Mouse (Mus musculus) cerebellum, adult 11 months (tissue): ENCODE measurements around the gene Plekhm3.
A peak's percentile ranks its signal among the peaks of the same experiment; 100 is the strongest.

Source experiments
- DNase-seq: peaks from one replicate; pipeline ENCODE4 v3.0.0; 2022

Gene Plekhm3

DNA sequence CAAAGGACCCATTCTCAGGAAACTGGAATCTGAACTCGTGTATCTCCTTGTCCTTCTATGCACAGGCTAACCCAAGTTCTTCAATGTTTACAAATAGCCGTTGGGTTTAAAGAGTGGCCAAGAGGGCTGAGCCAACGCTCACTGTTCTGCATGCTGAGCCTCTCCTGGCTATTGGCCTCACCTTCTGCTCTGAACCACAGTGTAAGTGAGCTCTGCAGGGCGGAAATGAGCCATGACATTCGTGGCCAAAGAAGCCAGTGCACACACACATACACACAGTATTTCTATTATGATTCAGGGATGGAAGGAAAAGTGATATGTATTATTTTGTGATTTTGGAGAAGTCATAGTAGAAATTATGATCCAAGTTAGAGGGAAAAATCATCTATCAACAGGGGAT is 138.9 kb downstream of the Plekhm3 start:
- peak; percentile 54 for DNase-seq

DNA sequence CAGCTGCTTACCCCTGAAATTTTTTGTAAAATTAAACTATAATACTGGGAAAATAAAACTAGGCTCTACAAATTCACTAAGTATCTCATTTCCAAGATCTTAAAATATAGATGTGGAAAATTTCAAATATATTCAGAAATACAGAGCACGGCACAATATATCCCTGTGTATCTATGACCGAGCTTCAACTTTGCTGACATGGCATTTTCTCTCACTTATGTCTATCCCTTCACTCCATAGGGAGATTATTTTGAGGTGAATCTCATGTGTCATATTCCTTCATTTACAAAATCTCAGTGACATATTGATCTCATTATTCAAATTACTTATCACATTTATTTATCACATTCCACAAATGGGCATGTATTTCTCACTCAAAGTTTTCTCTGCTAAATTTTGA is 143.4 kb downstream of the Plekhm3 start:
- DNase-seq = no peak

DNA sequence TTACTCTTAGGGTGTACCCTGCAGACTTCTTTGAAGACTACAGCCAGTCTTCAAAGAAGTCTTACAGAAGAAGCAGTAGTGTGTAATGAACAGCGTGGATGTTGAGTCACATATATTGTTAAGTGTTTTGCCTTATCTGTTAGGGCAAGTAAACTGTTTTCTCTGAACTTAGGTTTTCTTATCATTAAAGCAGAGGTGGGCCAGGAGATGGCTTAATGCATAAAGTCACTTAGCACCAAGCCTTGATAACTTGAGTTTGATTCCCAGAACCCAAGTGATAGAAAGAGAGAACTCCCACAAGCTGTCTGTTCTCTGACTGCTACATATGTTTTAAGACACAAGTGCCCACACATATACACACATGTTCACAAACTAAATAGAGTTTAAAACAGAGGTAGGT is 144.7 kb downstream of the Plekhm3 start:
- DNase-seq = no peak

DNA sequence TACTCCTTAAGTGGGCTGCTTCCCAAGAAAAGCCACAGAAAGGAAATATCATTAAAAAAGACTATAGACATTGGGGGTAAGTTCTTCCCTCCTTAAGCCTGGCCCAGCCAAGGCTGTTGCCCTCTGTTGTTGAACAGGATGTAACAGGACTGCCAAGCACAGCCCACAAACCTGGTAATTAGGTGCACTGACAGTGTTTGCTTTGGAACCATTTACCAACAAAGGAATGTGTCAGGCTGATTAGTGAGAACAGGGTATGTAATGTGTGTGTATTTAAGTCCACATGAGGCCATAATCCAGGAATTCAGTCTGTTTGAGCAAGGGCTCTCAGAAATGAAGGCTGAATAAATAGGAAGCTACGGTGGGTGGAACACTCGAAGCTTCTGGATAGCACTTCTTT is 147.5 kb downstream of the Plekhm3 start:
- DNase-seq = no peak

DNA sequence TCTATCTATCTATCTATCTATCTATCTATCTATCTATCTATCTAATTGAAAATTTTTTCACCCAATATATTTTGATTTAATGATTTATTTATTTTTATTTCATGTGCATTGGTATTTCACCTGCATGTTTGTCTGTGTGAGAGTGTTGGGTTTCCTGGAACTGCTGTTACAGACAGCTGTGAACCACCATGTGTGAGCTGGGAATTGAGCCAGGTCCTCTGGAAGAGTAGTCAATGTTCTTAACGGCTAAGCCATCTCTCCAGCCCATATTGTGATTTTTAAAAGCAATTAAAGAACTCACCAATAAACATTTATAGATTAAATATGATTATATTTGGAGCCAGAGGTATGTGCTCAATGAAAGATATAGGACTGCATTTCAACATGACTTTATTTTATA is 148.9 kb downstream of the Plekhm3 start:
- DNase-seq = no peak

DNA sequence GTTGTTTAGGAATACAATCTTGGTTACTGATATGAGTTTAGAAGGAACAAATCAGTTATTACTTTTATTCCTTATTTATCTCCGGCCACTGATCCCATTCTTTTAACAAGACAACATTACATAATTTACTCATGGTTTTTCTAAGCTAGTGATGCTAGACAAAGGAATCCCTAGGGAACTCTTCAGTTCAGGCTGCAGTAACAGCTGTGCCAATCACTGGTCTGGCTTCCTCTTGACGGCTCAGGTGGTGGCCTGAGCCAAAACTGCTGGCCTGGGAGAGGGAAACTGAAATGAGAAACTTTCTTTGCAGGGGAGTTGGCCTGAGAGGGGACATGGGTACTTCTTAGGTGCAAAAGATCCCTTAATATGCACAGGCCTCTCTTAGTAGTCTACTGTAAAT is 151.4 kb downstream of the Plekhm3 start:
- no peak for DNase-seq

DNA sequence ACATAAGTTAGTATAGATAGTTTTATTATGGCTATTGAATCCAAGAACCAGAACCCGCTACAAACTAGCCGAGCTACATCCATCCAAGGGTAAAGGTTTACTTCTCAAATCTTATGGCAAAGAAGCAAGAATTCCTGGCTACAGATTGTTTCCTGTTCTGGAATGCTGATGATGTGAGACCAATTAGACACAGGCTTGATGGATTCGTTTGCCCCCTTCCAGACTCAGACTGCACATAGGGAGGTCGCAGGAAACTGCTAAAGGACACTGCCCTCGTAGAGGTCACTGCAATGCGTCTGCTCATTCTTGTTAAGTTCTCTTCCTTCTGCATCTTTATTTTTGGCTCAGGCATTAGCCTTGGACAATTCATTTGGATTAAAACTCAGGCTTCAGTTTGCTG is 154.0 kb downstream of the Plekhm3 start:
- DNase-seq = no peak

DNA sequence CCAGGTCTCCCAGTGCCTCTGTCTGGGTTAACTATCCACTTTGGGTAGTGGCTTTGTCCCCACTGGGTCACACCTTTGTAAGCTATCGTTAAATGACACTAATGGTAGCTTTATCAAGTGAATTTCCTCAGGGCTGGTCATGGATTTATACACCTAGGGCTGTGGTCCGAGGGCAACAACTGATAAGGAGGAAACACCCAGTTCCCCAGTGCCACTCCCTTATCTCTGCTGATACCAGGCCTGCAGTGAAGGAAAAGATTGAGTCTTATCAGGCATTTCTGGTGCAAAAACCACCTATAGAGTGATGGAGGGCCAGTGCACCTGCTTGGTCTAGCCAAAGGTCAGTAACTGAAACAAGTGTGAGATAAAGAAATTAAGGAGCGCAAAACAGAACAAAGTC is 159.0 kb downstream of the Plekhm3 start:
- no peak for DNase-seq

DNA sequence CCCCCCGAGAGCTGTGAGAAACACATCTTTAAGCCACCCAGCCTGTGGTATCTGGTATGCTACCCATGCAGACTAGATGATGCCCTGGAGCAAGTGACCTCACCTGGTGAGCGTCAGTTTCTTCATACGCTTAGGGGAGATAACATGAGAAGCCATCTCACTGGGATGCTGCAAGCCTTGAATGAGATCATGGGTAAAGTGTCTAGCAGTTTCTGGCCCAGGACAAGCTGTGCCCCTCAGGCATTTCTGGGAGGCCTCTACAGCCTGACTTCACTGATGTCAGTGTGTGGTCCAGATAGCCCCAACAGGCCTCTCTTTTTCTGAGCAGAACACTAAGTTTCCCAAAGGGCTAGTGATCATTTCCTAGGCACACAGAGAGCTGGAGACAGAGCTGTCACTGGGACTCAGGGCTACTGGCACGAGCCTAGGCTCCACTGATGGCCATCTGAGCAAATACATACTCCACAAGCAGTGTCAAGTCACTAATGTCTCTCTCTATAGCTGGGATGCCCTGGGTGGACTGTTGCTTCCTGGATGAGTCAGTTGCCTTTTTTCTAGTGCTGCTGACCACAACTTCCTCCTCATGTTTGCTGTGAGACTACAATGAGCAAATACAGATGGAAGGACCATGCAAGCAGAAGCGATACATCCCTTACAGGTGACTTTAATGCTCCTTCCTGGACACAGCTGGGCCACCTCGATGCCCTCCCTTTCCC is 159.6 kb downstream of the Plekhm3 start:
- no peak for DNase-seq

DNA sequence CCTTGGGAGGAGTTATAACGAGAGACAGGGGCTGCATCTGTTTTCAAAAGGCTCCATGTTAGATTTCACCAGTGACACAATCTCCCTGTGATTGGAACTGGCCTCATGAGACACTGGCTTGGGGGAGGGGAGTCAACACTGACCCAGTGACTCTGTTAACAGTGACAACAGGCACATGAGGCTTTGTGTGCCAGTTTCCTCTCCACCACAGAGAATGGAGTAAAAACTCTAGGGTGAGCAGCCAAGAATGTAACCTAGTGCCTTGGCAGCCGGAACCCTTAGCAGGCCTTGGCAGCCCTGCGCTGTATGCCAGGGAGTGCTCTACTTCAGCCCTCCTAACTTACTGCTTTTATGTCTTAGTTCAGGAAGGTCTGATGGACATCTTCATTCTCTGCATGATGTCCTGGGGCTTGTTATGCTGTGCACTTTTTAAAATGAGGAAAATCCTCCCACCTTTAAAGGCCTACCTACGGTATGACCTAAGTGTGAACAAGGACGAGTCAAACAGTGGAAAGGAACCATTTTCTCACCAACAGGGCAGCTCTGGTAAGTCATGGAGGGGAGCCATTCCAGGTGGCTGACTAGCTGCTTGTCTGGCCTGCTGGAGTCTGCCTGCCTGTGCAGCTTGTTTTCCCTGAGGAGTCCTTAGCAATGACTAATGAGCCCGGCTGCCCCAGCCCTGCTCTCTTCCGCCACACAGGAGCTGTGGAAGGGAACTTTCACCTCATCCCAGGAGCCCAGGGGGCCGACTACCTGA is 161.2 kb downstream of the Plekhm3 start:
- peak; percentile 29 for DNase-seq

DNA sequence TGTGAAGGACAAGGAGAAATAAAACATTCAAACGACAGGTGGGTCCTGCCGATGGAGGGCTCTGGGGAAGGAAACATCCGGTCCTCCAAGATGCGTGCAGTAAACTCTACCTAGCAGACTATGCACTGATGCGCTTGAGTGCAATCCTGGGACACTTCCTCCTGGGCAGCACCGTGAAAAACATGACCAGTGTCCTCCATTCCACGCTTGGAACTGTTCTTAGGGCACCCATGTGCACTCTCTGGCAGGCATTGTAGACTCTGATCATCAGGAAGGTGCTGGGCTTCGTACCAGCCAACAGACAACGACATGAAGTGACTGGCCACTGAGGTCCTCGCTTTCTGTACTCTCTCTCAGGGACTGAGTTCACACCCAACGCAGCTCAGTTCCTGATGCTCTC is 162.5 kb downstream of the Plekhm3 start:
- DNase-seq = no peak

DNA sequence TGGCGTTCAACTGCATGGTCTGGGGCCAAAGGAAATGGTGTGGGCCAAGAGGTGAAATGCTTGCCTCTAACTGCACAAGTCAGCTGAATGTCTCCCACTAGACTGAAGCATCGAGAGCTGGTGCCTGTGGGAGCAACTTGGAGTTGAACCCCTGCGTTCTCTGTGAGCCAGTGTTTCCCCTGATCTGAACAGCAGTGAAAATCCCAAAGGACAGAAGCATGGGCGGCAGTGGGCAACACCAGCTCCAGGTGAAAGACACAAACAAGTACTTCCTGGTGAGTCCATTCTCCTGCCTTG is 163.4 kb downstream of the Plekhm3 start:
- DNase-seq = no peak

DNA sequence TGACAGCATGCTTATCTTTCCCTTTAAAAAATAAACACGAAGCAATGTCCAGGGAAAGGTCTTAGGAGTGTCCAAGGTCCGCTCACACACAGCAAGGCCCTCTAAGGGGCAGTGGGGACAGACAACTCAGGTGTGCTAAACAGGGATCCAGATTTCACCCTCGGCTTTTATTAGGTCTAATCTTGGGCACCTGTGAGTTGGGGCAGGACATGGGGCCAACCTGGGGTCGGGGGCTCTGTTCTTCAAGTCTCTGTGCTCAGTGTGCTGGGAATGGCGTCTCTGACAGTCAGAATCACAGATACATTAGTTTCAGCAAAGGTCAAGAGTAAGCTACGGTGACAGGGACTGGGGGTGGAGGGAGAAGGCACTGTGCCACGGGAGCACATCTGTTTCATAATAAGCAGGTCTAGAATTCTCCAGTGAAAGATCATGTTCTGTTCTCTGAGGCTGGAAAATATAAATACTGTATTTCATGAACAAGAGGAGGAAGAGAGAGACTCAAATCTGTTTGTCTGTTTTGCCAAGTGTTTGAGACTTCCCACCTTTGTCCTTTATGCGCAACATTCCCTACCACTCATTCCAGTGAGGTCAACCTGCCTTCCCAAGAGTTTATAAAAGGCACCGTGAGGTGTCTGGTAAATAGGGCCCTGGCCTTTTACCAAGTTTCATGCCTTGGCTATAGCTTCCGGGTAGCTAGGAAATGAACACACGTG is 163.9 kb downstream of the Plekhm3 start:
- no peak for DNase-seq

DNA sequence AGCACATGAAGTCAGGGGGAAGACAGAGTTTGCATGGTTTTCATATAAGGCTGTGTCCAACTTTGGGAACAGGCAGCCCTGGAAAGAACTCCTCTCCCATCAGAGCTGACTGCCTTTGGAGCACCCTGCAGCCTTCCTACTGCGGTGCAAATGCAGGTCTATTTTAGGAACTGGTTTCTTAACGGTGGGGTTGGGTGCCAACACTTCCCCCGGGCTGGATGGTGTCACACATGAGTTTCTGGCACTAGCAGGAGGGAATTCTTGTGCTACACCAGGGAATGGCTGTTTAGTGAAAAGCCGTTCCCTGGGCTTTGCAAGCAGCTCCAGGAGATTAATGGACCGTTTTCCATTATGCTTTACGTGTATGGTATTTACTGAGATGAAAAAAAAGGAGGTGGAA is 164.8 kb downstream of the Plekhm3 start:
- no peak for DNase-seq

DNA sequence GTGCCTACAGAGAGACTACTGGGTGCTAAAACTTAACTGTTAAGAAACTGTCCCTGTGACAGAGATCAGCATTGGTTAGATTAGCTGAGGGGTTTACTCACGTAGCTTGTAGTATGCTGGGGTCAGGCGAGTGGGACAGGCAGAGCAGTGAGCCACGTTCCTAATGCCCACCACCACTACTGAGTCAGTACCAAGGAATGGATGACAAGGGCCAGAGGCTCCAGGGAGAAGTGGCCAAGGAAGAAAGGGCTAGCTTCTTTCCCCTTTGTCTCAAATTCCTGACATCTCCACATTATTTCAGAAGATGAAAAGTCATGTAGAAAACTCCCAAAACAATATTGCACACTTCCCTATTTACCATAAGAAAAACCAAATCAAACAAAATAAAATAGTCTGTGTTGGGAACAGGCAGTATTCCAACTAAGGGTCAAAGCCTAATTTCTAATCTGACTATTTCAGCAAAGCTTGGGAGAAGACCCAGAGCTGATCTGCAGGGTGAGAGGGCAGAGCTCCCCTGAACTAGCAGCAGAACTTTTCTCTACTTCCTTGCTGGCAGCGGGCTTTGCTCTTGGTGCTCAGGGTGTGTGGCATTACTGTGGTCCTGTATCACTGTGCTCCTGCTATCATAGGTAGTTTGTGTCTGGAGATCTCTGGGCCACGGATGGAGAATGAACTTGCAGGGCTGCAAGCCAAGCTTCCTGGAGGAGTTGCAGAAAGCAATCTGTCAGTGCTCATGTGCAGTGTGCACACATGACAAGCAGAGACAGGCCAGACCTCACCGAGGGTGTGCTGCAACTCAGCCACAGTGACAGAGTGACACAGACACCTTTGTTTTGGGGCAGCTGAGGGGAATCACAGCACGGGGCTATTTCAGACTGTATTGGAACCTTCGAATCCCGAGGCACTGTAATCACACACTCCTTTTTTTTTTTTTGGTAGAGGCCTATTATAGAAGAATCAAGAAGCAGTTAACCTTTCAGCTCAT is 165.5 kb downstream of the Plekhm3 start:
- peak; percentile 21 for DNase-seq

DNA sequence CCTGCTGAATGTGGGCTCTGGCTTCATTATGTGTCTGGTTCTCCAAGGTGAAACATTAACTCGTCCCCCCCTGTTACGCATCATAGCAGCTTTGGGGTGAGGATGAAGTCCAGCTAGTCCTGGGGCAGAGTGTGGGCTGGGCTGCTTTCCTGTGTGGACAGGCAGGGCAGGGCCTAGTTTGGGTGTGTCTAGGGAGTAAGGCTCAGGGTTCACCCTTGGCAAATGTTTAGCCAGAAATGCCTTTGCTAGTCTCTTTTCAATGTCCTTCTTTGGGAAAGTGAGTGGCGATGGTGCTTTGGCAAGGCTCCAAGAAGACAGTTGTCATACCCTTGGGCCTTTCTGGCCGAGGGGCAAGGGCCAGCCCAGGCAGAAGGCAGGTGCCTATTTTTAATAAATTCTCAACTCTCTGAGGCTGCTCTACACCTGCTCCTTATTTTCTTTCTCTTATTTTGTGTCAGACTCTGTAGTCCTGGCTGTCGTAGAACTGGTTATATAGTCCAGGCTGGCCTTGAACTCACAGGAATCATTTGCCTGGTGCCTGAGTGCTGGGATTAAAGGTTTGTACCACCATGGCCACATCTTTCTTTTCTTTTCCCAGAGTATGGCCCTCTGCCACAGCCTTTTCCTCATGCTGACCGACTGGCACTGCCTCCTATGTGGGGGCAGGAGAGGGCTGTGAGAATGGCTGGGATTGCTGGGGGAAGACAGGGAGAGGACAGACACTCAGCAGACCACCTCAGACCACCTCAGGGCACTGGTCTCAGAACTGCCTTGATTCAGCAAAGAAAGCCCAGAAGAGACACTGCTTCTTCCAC is 168.7 kb downstream of the Plekhm3 start:
- DNase-seq = no peak

DNA sequence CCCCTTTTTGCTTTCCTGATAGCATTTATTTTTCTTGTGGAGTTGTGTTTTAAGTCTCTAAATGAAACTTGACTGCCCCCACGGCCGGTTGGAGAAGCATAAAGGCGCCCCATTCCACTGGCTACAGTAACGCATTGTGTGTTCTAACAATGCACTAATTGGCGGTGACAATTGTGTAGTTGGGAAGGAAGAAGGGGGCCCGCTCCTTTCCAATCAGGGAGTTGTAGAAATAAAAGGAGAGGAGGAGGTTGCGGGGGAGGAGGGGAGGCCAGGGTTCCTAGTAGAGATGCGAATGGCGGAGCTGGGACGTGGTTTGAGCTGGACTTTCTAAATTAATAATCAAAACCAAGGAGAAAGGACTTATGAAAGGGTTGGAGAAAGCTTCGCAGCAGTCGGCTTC is 176.8 kb downstream of the Plekhm3 start:
- DNase-seq = no peak

DNA sequence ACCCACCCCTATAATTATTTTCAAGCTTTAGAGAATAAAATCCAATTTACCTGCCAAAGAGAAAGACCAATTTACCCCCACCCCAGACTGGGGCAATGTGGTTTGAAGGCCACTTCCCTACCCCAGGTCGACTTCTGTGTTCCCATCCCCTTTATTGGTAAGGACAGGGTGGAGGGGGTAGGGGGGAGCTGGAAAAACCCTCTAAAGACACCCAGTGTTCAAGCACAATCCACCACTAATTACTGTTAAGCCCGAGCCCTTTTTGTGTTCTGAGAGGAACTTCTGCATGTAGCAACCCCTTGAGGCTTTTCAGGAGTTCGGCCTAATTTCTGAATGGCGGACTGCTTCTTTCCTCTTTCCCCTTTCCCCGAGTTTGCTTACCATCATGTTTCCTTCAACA is 177.2 kb downstream of the Plekhm3 start:
- no peak for DNase-seq

DNA sequence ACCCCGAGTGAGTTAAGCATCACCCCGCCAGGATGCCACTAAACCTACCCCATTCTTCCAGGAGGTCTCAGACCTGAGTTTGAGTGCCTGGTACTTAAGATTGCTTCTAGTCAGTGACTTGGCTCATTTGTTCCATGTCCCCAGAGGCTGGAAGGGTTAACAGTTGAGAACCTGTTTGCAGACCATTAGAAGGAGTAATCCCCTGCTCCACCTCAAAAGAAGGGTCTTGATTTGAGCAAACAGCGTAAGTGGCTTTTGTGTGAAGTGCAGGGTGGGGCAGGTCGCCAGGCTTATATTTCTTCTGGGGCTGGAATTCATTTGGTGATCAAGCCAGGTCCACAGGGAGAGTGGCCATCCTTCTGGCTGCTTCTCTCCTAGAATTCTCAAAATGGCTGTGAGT is 183.3 kb downstream of the Plekhm3 start:
- DNase-seq = no peak

DNA sequence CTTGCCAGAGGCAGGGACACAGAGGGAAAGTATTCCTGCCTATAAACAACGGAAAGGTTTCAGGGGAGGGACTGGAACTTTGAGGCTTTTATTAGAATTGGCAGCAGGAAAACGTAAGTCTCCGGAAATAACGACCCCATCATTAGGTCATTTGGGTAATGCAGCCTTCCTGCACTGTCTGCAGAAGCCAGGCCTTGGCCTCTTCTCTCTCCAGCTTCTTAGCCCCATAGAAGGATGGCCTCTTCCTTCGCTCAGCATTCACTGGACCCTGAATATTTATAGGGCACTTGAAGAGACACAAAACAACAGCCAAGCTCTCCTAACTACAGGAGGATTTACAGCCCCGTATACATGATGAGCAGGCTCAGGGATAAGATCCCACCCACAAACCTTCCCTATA is 186.5 kb downstream of the Plekhm3 start:
- no peak for DNase-seq

DNA sequence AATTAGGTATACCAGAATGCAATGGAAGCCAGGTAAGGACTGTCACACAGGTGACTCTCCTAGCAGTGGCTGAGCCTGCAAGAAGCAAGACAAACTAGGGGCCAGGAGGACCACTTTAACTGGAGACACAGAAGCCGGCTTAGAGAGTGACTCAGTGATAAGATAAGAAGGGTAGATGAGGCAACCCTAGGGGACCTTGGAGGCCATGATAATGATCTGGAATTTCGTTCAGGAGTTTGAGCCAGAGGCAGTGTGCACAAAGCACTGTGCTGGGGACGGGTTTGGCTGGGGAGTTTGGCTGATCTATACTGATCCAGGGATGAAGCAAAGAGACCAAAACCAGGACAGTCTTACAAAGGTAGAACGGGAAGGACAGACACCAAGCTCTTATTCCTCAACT is 195.0 kb downstream of the Plekhm3 start:
- DNase-seq = no peak

DNA sequence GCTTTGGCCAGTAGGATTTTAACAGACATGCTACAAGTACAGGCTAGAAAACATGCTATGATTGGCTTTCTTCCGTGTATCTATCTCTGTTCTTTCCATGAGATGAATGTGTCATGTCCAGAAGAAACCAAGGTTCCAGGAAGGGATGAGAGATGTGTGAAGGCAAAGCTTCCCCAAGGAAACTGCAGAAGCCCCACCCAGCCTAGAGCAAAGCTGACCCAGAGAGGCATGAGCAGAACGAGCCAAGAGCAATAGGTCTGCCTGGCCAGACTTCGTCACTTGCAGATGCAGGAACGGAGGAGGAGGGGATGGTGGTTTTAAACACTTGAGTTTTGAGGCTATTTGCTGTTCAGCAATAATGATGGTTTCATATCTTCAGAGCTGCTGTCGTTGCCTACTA is 198.9 kb downstream of the Plekhm3 start:
- DNase-seq = no peak
